Mouse (Mus musculus) lung, postnatal 0 days (tissue): ENCODE measurements around the gene 4930452B06Rik. TPM values are rescaled to one million over a fixed set of nuclear protein-coding genes. Genes with fewer than 3 reads are reported as not detected.

Source experiments
- ATAC-seq: fragments of 200-750 bp; cut with Nextera tagmentation; 2 replicates; pipeline ENCODE4 v1.8.0; 2017; ENCODE audit warnings: moderate library complexity
- DNase-seq: peaks from one replicate; pipeline ENCODE4 v3.0.0-alpha.2; 2016; ENCODE audit warnings: low spot score
- H3K27ac ChIP-seq: fragments of 300-500 bp; sonication (generic); 2 replicates; pipeline ENCODE4 v1.5.1; 2014; ENCODE audit warnings: antibody characterized with exemption, mild to moderate bottlenecking, low read length, mixed read lengths
- H3K27me3 ChIP-seq: fragments of 300-500 bp; sonication (generic); replicated peaks from 2 replicates; pipeline ENCODE4 v1.6.1; 2014; ENCODE audit warnings: low read length, mixed read lengths; ENCODE audit not compliant: insufficient read depth
- H3K36me3 ChIP-seq: fragments of 300-500 bp; sonication (generic); 2 replicates; pipeline ENCODE4 v1.6.1; 2014; ENCODE audit warnings: low read length, mixed read lengths; ENCODE audit not compliant: insufficient read depth
- H3K4me1 ChIP-seq: fragments of 300-500 bp; sonication (generic); 2 replicates; pipeline ENCODE4 v1.6.1; 2014; ENCODE audit warnings: antibody characterized with exemption, low read depth, low read length, mixed read lengths; ENCODE audit not compliant: insufficient read depth
- H3K4me2 ChIP-seq: fragments of 300-500 bp; sonication (generic); replicated peaks from 2 replicates; pipeline ENCODE4 v1.6.1; 2014; ENCODE audit warnings: low read depth, mild to moderate bottlenecking, low read length, moderate library complexity, mixed read lengths
- H3K4me3 ChIP-seq: fragments of 300-500 bp; sonication (generic); 2 replicates; pipeline ENCODE4 v1.5.1; 2014; ENCODE audit warnings: low read depth, low read length
- H3K9ac ChIP-seq: fragments of 300-500 bp; sonication (generic); replicated peaks from 2 replicates; pipeline ENCODE4 v1.6.1; 2014; ENCODE audit warnings: low read depth, mild to moderate bottlenecking
- H3K9me3 ChIP-seq: fragments of 300-500 bp; sonication (generic); 2 replicates; pipeline ENCODE4 v1.6.1; 2016; ENCODE audit warnings: low read length, mixed read lengths
- CTCF ChIP-seq: IDR thresholded peaks from 2 replicates; pipeline ENCODE4 v1.5.1; 2016; ENCODE audit warnings: antibody characterized with exemption, mild to moderate bottlenecking
- EP300 ChIP-seq: IDR thresholded peaks from 2 replicates; pipeline ENCODE4 v1.6.1; 2016; ENCODE audit warnings: antibody characterized with exemption, mild to moderate bottlenecking, control low read depth
- WGBS: fragments of 180-500 bp; shearing (Covaris S2); extraction: QIAGEN DNeasy Blood & Tissue Kit; methylation state at CpG from one replicate; pipeline ENCODE4 v1.1.7; 2014; 5-methylcytosine and 5-hydroxymethylcytosine counted together
- polyA plus RNA-seq: library from polyadenylated mRNA; unstranded; fragments of >200 nt; fragmentation: Nextera tagmentation; extraction: Ambion mirVana; gene quantifications from 2 replicates; pipeline ENCODE4 v1.2.1, GENCODE M21; 2015

4930452B06Rik gene
- polyA plus RNA-seq, 1 experiment from 2014 or later = 2.9 TPM

DNA sequence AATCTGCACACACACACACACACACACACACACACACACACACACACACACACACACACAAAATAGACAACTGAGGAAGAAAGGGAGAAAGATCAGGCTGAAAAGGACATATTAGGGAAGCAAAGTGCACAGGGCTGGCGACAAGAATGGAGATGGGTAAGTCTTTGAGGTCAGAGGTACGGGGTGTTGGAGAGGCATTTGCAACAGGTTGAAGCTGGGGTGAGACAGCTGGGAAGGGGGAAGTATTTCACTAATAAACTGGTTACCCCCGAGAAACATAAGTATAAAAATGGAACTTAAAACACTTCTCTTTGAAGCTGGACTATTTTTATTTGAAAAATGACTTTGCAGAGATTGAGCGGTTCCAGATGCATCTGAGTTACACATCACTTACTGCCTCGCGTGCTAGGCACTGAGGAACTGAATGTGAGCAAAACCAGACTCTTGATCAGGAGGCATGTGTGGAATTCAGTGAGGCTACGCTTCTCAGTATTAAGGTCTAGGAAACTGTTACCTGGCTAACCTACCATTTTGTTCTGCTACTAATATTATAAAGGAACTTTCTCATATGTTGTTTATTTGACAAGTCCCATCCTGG lies 270.3 kb downstream of the 4930452B06Rik start:
- WGBS = 64% methylated on average over 7 of the region's 7 CpGs
- no peaks in the 10 kb centered on the region for H3K36me3 ChIP-seq
- H3K9ac ChIP-seq = no peak overlapping the region
- H3K27ac ChIP-seq = no peak overlapping the region
- no peaks in the 10 kb centered on the region for H3K4me1 ChIP-seq
- ATAC-seq (no peak), DNase-seq (no peak)
- H3K27me3 ChIP-seq = no peaks in the 10 kb centered on the region
- no peaks in the 10 kb centered on the region for H3K9me3 ChIP-seq
- H3K4me3 ChIP-seq = no peak overlapping the region
- TF ChIP-seq CTCF = no peak
- TF ChIP-seq EP300 = no peak
- no peak overlapping the region for H3K4me2 ChIP-seq

DNA sequence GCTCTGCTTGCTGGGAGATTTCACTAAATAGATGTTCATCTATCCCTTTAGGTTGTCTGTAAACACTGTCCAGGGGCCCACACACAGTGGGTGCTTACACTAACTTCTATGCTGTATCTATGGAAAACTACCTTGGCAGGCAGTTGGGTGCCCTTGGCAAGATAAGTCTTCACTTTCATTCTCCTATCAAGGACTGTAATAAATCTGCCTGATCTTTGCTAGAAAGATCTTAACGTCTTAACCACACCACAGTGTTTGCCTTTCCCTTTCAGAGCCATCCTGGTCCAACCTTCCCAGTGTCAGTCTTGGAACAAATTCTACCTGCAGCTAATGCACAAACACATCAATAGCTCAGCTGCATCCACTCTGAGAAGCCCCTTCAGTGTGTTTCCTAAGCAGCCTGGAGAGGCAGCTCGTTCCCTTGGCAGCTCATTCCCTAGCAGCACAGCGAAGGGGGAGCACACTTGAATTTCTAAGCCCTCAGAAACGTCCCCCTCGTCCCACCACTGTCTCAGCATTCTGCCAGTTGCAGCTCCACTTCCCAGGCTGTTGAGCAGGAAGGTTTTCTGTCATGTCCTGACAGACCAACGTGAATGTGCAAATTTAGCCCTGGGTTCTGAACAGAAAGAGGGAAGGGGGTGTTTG lies 273.7 kb downstream of the 4930452B06Rik start:
- TF ChIP-seq EP300 (no peak), CTCF (no peak)
- H3K27me3 ChIP-seq = no peaks in the 10 kb centered on the region
- no peaks in the 10 kb centered on the region for H3K4me1 ChIP-seq
- H3K4me2 ChIP-seq = no peak overlapping the region
- no peak overlapping the region for H3K27ac ChIP-seq
- no peak overlapping the region for H3K9ac ChIP-seq
- DNase-seq (no peak), ATAC-seq (no peak)
- no peaks in the 10 kb centered on the region for H3K36me3 ChIP-seq
- WGBS = 44% methylated on average over 6 of the region's 6 CpGs
- H3K4me3 ChIP-seq = no peak overlapping the region
- H3K9me3 ChIP-seq = no peaks in the 10 kb centered on the region
